Mouse (Mus musculus) cerebellum, adult 2 months (tissue): Measurements from ENCODE around the gene Vps41.

Source experiments
- CTCF ChIP-seq: fragments of 200-500 bp; IDR thresholded peaks from 2 replicates; pipeline ENCODE4 v1.5.1; 2011; ENCODE audit warnings: low read depth, mild to moderate bottlenecking, control low read depth, low read length, moderate library complexity, borderline replicate concordance; ENCODE audit not compliant: insufficient read depth
- POLR2A ChIP-seq: fragments of 200-500 bp; IDR thresholded peaks from 2 replicates; pipeline ENCODE4 v1.6.1; 2011; ENCODE audit warnings: low read length, control low read depth, borderline replicate concordance; ENCODE audit not compliant: insufficient read depth

DNA sequence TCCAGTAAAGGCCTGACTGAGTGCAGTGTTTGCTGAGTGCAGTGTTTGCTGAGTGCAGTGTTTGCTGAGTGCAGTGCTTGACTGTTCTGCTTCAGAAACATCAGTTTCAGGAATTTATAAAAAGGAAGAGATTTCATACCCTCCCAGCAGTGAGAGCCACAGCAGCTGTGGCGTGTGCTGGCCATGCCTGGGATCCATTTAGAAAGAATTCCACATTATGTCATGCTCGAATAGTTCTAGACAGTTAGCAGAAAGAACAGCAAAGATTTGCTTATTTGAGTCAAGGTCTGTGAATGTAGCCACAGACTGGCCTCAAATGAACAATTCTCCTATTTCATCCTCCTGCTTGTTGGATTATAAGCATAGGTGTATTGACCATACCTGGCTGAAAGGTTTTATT, 71.6 kb downstream of the Vps41 start:
- TF ChIP-seq POLR2A (no peak), CTCF (no peak)
